Mouse (Mus musculus): ENCODE results near the gene Cyp2w1.
"Not testable (repeated sequence)": the region's sequence is repeated elsewhere in the genome, so short reads cannot be mapped to it uniquely, and the experiment has no call there.

Cyp2w1 gene

DNA sequence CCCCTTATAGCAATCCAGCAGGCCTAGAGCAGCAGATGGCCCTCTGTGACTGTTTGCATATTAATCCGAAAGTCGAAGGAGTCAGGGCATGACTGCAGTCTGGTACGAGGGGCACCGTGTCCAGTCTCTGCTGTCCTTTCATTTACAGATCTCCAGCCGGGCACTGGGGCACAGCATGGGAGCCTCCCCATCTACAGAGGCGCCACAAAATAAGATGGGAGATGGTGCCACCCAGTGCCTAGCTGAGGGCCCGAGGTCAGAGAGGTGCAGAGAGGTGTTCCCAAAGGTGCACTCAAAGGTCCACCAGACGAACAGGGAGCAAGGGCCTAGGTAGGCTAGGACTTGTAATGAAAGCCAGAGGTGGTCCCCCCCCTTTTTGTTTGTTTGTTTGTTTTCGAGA, 30.8 kb downstream of the Cyp2w1 start:
- DNase-seq (ENCODE audit: low read depth): no peak

DNA sequence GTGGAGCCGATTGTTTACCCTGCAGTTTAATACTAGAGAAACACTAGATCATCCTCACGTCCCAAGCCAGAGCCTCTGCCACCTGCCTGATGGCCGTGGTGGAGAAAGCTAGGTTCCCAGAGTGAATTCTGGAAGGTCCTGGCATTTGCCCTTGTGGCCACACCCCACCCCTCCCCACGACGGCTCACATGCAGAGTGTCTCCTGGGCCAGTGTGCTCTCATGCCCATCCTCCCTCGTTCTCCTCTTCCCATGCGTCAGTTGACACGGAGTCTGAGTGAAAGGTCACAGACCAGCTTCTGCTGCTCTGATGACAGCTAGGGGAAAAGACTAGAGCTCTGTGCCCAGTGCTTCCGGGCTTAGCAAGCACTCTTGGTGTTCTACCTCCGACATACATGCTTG, 32.1 kb downstream of the Cyp2w1 start:
- DNase-seq (ENCODE audit: low read depth): peak; percentile 65

DNA sequence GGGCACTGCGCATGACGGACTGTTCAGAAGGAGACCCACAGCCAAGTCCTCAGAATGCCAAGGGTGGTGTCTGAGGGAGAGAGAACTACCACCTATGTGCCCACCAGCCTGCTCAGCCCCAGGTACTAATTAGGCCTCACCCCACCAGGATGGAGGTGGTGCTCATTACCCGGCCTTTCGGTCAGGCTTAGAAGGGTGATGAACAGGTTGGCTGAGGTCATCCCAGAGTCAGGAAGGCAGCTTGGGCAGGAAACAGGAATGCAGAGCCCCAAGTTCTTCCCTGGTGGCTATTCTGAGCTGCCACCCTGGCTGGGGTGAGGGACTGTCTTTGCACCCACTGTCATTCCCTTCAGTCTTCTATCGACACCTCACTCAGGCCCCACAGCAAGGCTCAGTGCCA, 33.6 kb downstream of the Cyp2w1 start:
- no peak for DNase-seq (ENCODE audit: low read depth)

DNA sequence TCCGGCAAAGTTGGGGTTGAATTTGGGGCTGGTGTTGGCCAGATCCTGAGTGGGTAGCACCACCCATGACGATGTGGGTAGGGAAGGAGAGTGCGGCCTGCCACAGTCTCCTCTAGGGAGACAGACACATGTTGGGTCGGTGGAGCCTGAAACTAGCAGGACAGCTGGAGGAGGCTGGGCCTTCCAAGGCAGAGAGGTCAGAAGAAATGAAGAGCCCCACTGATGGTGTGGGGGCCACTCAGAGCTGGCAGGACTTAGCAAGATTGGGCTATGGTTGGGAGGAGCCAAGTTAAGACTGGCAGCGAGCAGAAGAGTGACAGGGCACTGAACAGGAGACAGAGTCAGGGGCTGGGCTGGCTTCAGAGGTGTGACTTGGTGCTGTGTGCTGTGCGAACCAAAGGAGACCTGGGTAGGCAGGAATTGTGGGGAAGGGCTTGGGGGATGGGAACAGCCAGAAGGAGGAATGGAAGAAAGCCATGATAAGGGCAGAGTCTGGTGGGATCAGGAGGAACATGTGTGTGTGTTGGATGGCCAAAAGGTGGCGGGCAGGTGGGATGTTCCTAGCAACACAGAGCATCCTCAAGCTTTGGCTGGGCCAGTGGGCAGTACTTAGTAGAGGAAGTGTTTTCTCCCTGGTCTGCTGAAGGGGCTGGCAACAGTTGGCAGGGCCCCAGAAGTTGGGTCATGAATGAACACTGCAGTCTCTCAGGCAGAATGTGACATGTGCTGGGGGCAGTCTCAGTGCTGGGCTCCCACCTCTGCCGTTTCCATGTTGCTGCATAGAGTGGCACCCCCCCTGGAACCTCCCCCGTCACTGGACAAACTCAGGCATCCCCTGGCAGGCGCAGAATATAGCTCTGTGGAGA, 35.1 kb downstream of the Cyp2w1 start:
- peak; percentile 9 for DNase-seq (ENCODE audit: low read depth)

DNA sequence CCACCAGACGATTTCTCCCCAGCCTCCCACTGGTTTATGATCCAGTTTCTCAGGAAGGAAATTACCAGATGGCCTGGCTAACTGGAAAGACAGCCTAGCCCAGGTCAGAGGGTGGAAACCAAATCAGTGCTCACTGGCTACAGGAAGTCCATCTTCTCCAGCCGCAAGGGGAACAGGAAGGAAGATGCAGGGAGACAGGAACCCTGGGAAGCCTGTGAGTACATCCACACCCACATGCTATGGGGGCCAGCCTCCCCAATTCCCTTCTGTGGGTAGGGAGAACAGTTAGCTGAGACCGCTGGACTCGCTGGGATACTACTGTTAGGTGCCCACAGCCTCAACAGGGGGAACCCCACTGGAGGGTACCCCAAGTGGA, 35.8 kb downstream of the Cyp2w1 start:
- DNase-seq (ENCODE audit: low read depth): peak; percentile 8

DNA sequence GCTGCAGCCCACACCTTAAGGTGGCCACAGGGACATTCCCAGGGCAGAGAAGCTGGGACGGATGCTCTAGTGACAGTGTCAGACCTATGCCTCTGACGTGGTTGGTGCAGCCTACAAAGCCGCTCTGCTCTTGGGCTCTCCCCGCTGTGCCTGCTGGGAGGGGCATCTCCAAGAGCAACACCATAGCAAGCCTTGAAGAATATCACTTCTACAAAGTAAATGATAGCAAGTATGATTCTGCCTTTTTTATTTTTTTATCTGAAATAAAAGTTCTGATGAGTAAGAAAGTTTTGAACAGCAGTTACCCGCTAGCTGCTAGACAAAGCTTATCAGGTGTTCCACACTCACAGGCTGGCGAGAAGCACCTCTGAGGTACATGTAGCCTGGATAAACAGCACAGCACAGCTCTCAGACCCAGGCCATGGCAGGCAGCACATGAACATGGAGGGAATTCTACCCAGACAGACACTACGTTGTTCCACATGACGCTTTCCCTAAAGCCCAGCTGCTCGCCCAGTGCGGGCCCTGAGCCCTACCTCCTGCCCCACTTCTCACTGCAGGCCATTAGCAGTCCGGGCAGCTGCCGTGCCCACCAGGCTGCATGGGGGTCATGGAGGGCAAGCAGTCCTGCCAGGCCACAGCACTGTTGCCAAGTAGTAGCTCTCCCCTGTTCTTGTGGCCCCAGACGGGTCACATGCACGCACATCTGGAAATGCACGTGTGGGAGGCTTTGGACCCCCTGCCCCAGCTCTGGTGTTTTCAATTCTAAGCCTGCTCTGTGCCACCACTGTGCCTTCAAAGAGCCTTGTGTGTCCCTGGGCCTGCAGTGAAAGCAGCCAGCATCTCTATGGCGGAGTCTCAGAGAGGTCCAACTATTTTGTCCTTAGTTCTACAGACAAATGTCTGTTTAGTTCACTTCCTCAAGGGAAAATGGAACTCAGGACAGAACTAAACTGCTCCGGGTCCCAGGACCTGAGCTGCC, 36.6 kb downstream of the Cyp2w1 start:
- peak; percentile 48 for DNase-seq (ENCODE audit: low read depth)

DNA sequence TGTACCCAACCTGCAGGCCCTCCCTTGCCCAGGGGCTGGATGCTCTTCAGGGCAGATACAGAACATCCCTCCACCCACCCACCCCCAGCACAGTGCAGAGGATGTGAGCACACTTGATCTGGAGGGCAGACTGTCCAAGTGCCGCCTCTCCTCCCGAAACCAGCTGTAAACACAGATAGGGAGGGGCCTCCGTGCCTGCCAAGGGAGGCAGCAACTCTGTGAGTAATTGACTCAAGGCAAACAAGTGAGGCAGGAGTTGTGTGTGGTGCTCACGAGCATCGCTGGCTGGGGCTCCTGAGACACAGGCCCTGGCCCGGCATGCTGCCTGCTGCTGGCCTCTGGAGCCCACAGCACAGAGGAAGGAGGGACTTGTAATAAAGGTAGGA, 37.3 kb downstream of the Cyp2w1 start:
- peak; percentile 34 for DNase-seq (ENCODE audit: low read depth)

DNA sequence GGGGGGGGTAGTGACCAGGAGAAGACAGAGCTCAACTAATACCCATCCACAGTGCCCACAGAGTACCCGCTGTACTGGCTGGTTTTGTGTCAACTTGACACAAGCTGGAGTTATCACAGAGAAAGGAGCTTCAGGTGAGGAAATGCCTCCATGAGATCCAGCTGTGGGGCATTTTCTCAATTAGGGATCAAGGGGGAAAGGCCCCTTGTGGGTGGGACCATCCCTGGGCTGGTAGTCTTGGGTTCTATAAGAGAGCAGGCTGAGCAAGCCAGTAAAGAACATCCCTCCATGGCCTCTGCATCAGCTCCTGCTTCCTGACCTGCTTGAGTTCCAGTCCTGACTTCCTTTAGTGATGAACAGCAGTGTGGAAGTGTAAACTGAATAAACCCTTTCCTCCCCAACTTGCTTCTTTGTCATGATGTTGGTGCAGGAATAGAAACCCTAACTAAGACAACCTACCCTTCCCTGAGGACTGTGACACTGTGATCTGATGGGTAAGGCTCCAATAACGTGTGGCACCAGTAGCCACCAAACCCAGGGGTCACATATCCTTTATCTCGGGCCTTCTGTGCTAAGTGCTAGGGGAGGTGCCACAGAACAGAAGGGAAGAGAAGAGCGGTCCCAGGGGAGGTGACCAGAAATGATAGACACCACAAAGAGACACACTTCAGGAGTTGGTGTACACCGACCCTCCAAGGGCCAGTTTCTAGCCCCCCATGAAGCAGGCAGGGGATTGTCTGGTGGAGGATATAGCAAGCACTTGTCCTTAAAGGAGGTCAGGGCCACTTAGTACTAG, 38.1 kb downstream of the Cyp2w1 start:
- DNase-seq (ENCODE audit: low read depth): not testable (repeated sequence)

DNA sequence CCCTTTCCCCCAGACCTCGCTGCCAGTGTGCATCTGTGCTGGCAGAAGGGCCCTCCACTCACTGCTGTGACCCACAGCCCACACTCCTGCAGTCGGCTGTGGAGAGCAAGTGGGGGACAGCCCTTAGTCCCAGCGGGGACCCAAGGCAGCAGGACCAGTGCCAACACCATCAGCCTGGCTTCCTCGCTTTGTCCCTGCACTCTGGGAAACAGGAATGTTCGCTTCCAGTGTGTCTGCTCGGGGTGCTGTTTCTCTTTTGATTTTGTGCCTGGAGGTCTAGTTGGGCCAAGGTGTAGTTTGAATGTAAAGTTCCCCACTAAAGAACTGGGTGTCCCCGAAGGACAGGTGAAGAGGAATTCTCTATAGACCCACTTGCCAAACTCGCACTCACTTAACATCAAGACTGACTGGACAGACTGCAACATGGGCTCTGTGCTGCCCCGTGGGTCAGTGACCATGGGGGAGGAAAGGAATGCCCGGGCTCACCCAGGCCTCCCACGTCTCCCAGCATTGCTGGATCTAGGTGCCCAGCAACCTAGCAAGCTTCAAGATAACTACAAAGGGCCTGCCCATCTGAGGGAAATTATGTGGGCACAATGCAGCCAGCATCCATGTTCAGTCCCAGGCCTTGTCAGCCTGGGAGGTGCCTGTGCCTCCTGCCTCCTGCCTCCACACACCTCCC, 39.0 kb downstream of the Cyp2w1 start:
- DNase-seq (ENCODE audit: low read depth): no peak

DNA sequence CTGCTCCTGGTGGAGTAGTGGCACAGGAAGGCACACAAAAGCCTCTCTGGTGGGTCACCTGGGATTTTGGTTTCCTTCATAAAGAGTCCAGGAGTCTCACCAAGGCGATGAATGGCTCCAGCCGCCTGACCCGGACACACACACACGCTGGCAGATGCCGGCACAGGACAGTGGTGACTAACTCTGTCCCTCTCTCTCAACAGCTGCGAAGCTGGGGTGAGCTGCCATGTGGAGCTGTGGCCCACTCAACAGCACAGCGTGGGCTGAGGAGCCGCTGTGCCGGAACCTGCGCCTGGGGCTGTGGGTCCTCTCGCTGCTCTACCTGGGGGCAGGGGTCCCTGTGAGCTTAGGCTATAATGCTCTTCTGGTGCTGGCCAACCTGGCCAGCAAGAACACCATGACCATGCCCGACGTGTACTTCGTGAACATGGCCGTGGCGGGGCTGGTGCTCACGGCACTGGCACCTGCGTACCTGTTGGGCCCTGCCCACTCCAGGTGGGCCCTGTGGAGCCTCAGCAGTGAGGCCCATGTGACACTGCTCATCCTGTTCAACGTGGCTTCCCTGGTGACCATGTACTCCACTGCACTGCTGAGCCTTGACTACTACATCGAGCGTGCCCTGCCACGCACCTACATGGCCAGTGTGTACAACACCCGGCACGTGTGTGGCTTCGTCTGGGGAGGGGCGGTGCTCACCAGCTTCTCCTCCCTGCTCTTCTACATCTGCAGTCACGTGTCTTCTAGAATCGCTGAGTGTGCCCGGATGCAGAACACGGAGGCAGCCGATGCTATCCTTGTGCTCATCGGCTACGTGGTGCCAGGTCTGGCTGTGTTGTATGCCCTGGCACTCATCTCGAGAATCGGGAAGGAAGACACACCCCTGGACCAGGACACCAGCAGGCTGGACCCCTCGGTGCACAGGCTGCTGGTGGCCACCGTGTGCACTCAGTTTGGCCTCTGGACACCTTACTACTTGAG, 40.1 kb downstream of the Cyp2w1 start:
- peak; percentile 5 for DNase-seq (ENCODE audit: low read depth)

DNA sequence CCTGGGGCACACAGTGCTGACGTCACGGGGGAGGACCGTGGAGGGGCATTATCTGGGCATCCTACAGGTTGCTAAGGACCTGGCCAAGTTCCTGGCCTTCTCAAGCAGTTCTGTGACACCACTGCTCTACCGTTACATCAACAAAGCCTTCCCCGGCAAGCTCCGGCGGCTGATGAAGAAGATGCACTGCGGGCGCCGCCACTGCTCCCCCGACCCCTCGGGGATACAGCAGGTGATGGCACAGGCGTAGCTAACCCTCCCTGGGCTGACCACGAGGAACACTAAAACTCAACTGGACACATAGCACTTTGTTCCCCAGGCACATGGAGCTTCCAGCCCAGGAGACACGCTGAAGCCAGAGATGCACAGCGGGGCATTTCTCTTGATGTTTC, 40.8 kb downstream of the Cyp2w1 start:
- DNase-seq (ENCODE audit: low read depth): no peak

DNA sequence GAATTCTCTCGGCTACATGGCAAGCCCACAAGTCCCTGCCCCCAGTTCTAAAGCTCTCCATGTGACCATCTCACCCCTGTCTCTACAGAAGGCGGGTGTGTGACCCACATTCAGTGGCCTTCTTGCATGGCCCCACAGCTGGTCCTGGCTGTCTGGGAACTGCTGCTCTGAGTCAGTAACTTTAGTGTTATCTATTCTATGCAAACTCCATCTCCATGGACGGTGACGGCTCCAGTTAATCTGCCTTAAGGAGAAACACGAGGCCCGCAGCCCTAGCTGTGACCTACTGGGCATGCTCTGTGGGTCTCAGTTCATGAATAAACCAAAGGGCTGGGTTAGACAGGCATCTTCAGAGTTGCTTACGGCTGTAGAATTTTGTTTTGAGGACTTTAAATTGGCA, 42.0 kb downstream of the Cyp2w1 start:
- DNase-seq (ENCODE audit: low read depth): no peak

DNA sequence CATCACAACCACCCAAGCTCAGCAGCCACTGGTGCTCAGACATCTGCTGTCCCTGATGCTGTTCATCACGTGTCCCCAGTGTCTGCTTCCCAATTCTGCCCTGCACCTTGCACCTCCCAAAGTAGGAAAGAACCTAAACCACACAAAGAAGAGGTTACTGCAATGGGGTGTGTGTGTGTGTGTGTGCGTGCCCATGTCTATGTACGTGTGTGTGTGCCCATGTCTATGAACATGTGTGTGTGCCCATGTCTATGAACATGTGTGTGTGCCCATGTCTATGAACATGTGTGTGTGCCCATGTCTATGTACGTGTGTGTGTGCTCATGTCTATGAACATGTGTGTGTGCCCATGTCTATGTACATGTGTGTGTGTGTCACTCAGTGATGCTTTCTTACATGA, 43.1 kb downstream of the Cyp2w1 start:
- DNase-seq (ENCODE audit: low read depth): peak; percentile 12

DNA sequence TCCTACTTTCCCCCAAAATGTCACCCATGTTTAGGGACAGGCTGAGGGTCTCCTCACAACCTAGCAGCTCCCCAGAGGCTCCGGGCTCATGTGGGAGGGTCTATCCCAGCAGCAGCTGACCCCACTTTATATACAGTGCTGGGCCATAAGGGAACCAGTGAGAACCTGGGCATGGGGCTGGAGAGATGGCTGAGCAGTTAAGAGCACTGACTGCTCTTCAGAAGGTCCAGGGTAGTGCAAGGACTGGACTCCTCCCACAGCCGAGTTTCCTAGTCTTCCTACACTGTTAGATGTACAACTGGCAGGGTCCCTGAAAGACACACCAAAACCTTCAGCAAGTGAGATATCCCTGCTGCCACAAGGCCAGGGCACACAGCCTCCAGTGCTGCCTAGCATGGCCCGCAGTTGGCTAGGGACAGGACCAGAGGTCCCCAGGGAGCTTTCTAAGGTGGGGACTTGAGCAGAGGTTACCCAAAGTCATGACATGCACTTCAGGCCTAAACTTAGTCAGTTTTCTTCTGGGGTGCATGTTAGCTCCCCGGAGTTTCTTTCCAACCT, 45.0 kb downstream of the Cyp2w1 start:
- DNase-seq (ENCODE audit: low read depth): no peak

DNA sequence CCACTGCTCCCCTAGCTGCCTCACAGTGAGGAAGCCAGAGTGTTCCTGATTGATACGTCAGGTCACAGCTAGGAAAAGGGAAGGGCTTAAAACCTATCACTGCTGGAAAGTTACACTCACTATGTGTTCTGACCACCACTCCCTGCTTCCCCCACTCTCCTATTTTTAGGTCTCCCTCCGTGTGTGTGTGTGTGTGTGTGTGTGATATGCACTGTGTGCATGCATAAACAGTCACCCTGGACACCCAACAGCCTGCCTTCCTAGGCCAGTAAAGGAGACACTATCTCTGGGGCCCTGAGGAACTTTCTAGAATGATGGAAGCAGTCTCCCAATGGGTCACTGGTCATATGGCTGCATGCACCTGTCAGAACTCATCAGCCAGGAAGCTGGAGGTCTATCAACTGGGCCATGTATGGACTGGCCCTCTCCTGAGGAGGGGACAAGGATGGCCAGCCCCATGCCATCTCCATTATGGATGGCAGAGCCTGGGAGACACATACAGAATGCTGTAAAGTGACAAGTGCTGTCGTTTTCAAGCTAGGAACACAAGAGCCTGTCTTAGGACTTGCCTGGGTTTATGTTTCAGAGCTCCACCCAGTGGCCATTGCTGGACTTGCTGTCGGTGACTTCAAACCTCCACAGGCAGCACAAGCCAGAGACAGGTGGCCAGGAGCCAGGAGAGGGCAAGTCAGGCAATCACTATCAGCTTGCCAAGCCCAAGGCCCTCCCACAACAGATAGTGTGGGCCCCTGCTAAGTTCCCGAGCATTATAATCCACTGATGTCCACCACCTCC, 45.7 kb downstream of the Cyp2w1 start:
- peak; percentile 95 for DNase-seq (ENCODE audit: low read depth)

DNA sequence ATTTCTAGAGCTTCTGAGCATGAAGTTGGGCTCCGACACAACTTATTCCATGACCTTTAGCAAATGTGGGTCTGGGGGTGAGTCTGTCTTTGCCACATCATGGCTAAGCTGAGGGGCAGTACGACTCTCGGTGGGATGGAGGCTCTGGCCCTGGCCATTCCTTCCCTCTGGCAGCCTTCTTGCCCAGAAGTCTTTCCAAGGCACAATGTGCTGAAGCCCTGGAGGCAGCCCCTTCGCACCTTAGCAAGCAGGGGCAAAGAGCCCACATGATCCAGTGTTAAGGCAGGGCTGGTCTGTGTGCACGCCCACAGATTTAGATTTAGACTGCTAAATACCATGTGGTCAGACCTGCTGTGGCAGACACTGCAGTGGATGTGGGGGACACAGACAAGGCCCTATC, 46.4 kb downstream of the Cyp2w1 start:
- DNase-seq (ENCODE audit: low read depth): no peak

DNA sequence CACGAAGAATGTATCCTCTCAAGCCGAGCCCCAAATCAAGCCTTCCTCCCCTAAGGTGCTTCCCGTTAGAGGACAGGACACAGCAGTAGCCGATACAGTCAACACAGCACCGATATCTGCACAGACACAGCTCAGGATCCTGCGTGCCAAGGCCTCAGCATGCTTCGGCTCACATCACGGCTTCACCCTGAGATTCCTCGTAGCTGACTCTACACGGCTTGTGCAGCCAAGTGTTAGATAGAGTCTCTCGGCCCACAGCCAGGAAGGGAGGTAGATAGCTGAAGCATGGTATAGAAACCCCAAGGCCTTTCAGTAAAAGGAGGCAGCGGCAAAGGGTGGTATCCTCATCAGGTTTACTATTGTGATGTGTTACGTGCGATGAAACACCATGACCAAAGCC, 47.6 kb downstream of the Cyp2w1 start:
- no peak for DNase-seq (ENCODE audit: low read depth)

DNA sequence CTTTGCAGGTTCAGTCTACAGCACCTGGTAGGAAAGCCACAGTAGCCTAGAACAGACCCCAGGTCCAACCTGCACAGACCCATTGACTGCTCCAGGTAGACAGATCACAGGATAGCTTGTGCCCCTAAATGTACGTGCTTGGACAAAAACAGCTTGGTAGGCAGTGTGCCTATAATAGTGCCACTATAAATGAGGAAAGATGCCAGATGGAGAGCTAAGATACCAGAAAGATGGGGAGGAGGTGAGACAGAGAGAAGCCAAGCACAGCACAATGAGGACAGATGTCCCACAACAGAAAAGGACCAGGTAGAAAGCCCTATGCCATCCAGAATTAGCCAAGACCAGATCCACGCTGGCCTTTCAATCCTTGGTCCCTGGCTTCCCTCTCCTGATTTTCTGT, 49.7 kb downstream of the Cyp2w1 start:
- DNase-seq (ENCODE audit: low read depth): no peak

DNA sequence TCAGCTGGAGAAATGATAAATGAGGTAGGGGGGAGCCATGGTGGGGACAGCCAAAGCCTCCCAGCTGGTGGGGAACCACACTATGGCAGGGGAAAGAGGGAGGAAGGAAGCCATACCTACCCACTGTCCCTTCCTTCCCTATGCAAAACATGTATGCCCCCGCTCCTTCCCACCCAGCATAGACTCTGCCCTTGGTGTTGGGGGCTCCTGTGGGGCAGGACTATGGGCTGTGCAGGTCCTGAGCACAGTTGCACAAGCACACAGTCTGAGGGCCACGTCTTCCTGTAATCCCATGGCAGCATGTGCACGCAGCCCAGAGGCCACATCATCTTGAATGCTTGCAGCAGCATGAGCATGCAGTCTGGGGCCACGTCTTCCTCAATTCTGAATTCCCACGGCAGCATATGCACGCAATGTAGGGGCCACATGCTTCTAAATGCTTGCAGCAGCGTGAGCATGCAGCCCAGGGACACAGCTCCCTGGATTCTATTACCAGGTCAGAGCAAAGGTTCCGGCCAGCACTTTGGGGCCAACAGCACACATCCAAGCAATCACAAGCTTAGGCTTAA, 51.4 kb downstream of the Cyp2w1 start:
- no peak for DNase-seq (ENCODE audit: low read depth)

Data from naive thymus-derived CD4-positive, alpha-beta T cell, adult 2 months (primary cell).